Mouse (Mus musculus) heart, embryonic 10.5 days (tissue): ENCODE measurements around the gene Selenoo. TPM values are rescaled to one million over a fixed set of nuclear protein-coding genes. Genes with fewer than 3 reads are reported as not detected.

ENCODE experiments used
- DNase-seq: peaks from one replicate; pipeline ENCODE4 v3.0.0-alpha.2; 2017; ENCODE audit warnings: low spot score
- H3K27ac ChIP-seq: fragments of 300-500 bp; sonication (generic); 2 replicates; pipeline ENCODE4 v1.5.1; 2016; ENCODE audit warnings: mild to moderate bottlenecking
- H3K27me3 ChIP-seq: fragments of 300-500 bp; sonication (generic); 2 replicates; pipeline ENCODE4 v1.6.1; 2016; ENCODE audit warnings: mild to moderate bottlenecking; ENCODE audit not compliant: poor library complexity, insufficient read depth, severe bottlenecking
- H3K36me3 ChIP-seq: fragments of 300-500 bp; sonication (generic); 2 replicates; pipeline ENCODE4 v1.6.1; 2016; ENCODE audit warnings: mild to moderate bottlenecking, moderate library complexity
- H3K4me1 ChIP-seq: fragments of 300-500 bp; sonication (generic); 2 replicates; pipeline ENCODE4 v1.6.1; 2016; ENCODE audit warnings: mild to moderate bottlenecking
- H3K4me3 ChIP-seq: fragments of 300-500 bp; sonication (generic); 2 replicates; pipeline ENCODE4 v1.5.1; 2016; ENCODE audit warnings: mild to moderate bottlenecking, moderate library complexity
- H3K9me3 ChIP-seq: fragments of 300-500 bp; sonication (generic); 2 replicates; pipeline ENCODE4 v1.6.1; 2016; ENCODE audit warnings: mild to moderate bottlenecking, moderate library complexity
- WGBS: fragments of 180-500 bp; shearing (Covaris S2); methylation state at CpG from one replicate; pipeline ENCODE4 v1.1.7; 2016; 5-methylcytosine and 5-hydroxymethylcytosine counted together
- polyA plus RNA-seq: library from polyadenylated mRNA; unstranded; fragments of >200 nt; fragmentation: Nextera tagmentation; extraction: Ambion mirVana; gene quantifications from 2 replicates; pipeline ENCODE4 v1.2.1, GENCODE M21; 2016

The Selenoo gene
- polyA plus RNA-seq, 1 experiment from 2014 or later = 11.8 TPM

DNA sequence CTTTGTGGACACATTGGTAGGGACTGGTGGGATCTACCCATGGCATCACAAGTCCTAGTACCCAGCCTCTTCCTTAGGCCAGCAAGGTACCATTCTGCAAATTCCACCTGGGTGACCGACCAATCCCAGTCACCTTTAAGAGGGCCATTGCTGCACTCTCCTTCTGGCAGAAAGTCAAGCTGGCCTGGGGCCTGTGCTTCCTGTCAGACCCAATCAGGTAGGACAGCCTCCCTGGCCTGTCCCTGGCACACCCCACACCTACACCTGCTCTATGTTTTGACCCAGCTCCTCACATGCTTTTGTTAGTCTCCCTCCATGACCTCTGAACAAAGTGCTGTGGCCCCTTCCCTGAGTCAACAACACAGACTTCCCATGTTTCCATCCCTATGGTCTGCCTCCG, 4.1 kb upstream of the Selenoo start:
- Histone ChIP-seq H3K36me3 (peaks cover 73% of the 10 kb centered on the region), H3K4me3 (no peak overlapping the region), H3K4me1 (peaks cover 18% of the 10 kb centered on the region), H3K9me3 (no peaks in the 10 kb centered on the region), H3K27me3 (no peaks in the 10 kb centered on the region), H3K27ac (no peak overlapping the region)
- 90% methylated on average over 2 of the region's 2 CpGs for WGBS
- no peak for DNase-seq

DNA sequence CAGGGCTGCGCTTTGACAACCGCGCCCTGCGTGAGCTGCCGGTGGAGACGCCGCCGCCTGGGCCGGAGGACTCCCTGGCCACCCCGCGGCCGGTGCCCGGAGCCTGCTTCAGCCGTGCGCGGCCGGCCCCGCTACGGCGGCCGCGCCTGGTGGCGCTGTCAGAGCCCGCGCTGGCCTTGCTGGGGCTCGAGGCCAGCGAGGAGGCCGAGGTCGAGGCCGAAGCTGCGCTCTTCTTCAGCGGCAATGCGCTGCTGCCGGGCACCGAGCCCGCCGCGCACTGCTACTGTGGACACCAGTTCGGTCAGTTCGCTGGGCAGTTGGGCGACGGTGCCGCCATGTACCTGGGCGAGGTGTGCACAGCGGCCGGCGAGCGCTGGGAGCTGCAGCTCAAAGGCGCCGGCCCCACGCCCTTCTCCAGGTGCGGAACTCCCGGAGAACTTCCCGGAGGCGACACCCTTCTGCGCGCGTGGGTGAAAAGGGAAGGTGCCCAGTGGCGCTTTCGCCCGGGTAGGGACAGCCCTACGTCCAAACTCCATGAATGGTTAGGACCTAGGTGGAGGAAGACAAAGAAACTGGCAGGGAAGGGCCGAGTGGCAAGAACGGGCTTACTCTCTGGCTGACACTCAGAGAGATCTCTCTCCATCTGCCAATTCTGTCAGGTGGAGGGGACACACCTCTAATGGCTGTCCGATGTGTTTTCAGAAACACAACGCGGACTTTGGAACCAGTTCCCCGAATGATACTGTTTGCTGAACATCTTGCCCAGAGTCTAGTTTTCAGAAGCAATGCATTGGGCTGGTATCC, 566 bp downstream of the Selenoo start:
- Histone ChIP-seq H3K4me1 (peaks cover 21% of the 10 kb centered on the region), H3K36me3 (peaks cover 54% of the 10 kb centered on the region), H3K27me3 (no peaks in the 10 kb centered on the region), H3K4me3 (peak overlapping the region; percentile 96), H3K27ac (peak overlapping the region; percentile 90), H3K9me3 (no peaks in the 10 kb centered on the region)
- WGBS = 3% methylated on average over 68 of the region's 68 CpGs
- no peak for DNase-seq

DNA sequence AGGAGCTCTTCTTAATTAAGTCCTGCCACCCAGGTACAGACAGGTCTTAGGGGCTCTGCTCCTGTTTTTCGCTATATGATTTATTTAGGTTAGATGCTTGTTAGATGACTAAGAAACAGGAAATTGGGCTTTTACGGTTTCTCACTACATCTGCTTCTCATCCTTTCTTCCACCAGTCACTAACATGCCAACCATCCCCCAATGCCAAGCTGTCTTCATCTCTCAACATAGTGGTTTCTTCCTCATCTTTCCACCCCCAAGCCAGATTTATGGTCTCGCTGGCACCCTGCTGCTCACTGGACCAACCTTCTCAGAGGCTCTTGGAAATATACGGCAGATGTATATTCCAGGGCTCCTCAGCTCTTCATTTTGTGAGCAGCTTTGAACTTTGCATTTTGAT, 1.8 kb downstream of the Selenoo start:
- peaks cover 21% of the 10 kb centered on the region for H3K4me1 ChIP-seq
- WGBS = 89% methylated on average over 4 of the region's 4 CpGs
- no peak overlapping the region for H3K4me3 ChIP-seq
- no peaks in the 10 kb centered on the region for H3K9me3 ChIP-seq
- H3K36me3 ChIP-seq = peaks cover 54% of the 10 kb centered on the region
- DNase-seq = no peak
- no peak overlapping the region for H3K27ac ChIP-seq
- H3K27me3 ChIP-seq = no peaks in the 10 kb centered on the region

DNA sequence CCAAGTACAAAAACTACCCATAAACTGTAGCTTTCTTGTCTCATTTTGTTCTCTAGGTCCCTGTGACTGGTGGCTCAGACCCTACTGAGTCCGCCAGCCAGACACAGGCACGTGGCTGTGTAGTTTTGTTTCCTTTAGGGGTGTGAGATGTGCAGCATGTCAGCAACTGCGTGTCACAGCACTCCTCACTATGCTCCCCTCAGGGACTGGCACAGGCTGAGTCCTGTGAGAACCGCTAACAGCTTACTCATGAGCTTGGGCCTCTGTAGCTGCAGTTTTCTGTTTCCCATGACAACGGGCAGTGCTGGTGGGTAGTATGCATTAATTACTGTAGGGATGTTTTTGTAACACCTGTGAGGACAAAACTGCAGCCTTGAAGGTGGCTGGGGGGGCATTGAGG, 3.3 kb downstream of the Selenoo start:
- Histone ChIP-seq H3K4me1 (peaks cover 21% of the 10 kb centered on the region), H3K4me3 (no peak overlapping the region), H3K27me3 (no peaks in the 10 kb centered on the region), H3K27ac (no peak overlapping the region), H3K36me3 (peaks cover 54% of the 10 kb centered on the region), H3K9me3 (no peaks in the 10 kb centered on the region)
- no peak for DNase-seq
- 80% methylated on average over 5 of the region's 5 CpGs for WGBS

DNA sequence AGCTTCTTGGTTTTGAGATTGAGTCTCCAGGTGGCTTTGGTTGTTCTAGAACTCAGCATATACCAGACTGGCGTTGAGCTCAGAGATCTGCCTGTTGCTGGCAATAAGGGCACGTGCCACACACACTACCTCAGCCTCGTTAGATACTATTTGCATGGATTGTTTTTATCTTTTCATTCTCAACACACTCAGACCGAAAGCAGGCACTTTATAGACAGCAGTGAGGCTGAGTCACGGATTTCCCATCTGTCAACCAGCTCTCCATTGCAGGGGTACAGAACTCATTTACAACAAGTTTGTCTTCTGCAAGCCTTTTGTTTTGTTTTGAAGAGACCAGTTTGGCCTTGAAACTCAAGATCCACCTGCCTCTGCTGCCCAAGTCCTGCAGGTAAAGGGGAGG, 8.6 kb downstream of the Selenoo start:
- Histone ChIP-seq H3K4me1 (no peaks in the 10 kb centered on the region), H3K9me3 (no peaks in the 10 kb centered on the region), H3K27ac (no peak overlapping the region), H3K27me3 (no peaks in the 10 kb centered on the region), H3K36me3 (peaks cover 100% of the 10 kb centered on the region), H3K4me3 (no peak overlapping the region)
- no peak for DNase-seq
- 90% methylated on average over 5 of the region's 5 CpGs for WGBS

DNA sequence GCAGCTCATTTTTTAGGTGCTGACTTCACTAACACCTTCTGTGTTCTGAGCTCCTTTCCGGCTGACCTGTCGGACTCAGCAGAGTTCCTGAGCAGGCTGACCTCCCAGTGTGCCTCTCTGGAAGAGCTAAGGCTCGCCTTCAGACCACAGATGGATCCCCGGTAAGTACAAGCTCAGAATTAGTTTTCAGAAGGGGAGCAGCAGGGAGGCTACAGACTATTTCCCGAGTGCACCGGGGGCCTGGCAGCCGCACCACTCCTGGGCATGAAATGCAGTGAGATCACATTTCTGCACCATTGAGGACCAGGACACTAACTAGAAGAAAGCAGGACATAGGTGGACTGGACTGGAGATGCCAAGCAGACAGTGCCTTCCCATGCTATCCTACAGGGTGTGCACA, 9.7 kb downstream of the Selenoo start:
- H3K36me3 ChIP-seq = peaks cover 100% of the 10 kb centered on the region
- H3K4me1 ChIP-seq = no peaks in the 10 kb centered on the region
- H3K27ac ChIP-seq = no peak overlapping the region
- WGBS = 87% methylated on average over 7 of the region's 7 CpGs
- H3K4me3 ChIP-seq = no peak overlapping the region
- no peak for DNase-seq
- H3K27me3 ChIP-seq = no peaks in the 10 kb centered on the region
- no peaks in the 10 kb centered on the region for H3K9me3 ChIP-seq

DNA sequence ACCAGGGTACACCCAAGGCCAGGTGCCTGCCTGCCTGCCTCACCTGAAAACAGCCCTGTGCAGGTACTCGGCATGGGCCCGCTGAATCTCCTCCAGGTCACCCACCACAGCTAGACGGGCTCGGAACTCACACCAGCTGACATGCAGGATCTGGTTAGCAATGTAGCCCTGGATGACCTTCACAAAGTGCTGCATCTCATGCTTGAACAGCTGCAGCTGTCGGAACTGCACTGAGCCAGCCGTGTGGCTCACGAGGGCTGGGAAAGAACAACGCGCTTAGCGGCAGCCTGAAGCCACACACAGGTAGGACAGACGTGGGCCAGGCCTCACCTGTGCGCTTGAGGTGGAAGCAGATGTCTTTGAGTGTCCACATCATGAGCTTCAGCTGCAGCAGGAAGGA, 11.9 kb downstream of the Selenoo start:
- Histone ChIP-seq H3K4me3 (no peak overlapping the region), H3K27me3 (no peaks in the 10 kb centered on the region), H3K36me3 (peaks cover 100% of the 10 kb centered on the region), H3K9me3 (no peaks in the 10 kb centered on the region), H3K4me1 (no peaks in the 10 kb centered on the region), H3K27ac (no peak overlapping the region)
- DNase-seq = no peak
- WGBS = 91% methylated on average over 12 of the region's 12 CpGs

DNA sequence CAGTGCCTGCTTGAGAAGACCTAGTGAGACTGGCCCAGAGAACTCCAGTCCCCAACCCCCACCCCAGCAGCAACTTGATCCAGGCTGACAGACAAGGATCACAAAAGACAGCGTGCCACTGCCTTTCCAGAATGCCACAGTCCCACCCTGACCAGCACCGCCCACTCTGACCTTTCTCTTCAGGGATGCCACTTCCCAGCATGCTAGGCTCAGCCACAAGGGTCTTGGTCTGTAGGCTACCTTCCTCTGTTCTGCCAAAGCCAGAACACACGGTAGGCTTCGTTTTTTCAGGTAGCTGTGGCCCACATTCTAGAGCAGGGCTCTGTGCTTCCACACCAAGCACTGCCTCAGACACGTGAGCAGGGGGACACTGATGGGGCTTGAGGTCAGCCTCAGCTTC, 13.8 kb downstream of the Selenoo start:
- H3K27me3 ChIP-seq = no peaks in the 10 kb centered on the region
- WGBS = 79% methylated on average over 5 of the region's 5 CpGs
- H3K36me3 ChIP-seq = peaks cover 100% of the 10 kb centered on the region
- no peak overlapping the region for H3K27ac ChIP-seq
- H3K4me3 ChIP-seq = no peak overlapping the region
- DNase-seq = no peak
- H3K4me1 ChIP-seq = no peaks in the 10 kb centered on the region
- no peaks in the 10 kb centered on the region for H3K9me3 ChIP-seq

DNA sequence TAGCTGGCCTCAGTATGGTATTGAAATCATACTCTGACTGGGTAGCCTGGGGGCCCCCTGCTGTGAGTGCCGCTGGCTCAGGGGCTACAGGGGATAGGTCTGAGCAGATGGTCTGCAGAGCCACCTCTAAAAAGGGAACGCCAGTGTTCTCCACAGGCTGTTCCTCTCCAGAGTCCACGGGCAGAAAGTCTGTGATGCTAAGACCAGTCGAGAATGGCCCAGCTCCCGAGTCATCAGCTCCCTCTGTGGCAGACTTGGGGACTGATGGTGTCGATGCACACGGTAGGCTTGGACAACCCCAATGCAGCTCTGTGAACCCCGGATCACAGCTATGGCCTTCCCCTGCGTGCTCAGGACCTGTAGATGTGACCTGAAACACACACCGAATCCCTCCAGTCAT, 15.0 kb downstream of the Selenoo start:
- DNase-seq = no peak
- Histone ChIP-seq H3K36me3 (peaks cover 100% of the 10 kb centered on the region), H3K27me3 (no peaks in the 10 kb centered on the region), H3K27ac (no peak overlapping the region), H3K4me1 (no peaks in the 10 kb centered on the region), H3K4me3 (no peak overlapping the region), H3K9me3 (no peaks in the 10 kb centered on the region)
- WGBS = 81% methylated on average over 10 of the region's 10 CpGs

DNA sequence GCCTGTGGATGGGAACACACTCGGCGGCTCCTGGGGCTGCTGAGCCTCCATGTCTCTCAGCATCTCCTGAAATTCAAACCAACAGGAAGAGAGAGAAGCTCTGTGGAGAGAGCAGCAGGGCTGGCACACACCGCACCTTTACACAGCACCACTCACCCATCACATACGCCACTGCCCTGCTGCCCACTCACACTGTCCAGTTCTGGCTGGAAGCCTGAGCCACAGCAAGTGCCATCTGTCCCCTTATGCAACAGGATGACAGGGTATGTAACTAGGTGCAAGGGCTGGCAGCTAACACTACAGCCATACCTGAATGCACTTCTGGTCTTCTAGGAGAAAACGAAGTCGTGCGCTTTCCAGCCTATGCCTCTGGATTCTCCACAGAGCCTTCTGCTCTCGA, 15.5 kb downstream of the Selenoo start:
- peaks cover 100% of the 10 kb centered on the region for H3K36me3 ChIP-seq
- H3K27ac ChIP-seq = no peak overlapping the region
- H3K4me3 ChIP-seq = no peak overlapping the region
- H3K27me3 ChIP-seq = no peaks in the 10 kb centered on the region
- H3K9me3 ChIP-seq = no peaks in the 10 kb centered on the region
- H3K4me1 ChIP-seq = no peaks in the 10 kb centered on the region
- DNase-seq = no peak
- WGBS = 96% methylated on average over 8 of the region's 8 CpGs

DNA sequence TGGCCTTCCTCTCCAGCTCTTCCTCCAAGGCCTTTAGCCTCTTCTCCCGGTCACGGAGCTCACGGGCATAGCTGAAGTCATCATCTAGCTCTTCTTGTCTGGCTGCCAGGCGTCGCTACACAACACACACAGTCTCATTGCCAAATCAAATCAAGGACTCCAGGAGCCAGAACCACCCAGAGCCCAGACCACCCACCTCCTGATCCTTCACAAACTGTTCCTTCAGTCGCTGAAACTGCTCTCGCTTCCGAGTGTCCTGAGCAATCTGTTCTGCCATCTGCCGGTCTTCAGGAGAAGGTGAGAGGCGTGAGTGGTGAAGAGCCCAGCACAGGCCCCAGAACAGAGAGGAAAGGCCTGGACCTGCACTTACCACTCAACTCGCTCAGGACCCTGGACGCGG, 17.2 kb downstream of the Selenoo start:
- 89% methylated on average over 13 of the region's 13 CpGs for WGBS
- Histone ChIP-seq H3K4me1 (no peaks in the 10 kb centered on the region), H3K36me3 (peaks cover 100% of the 10 kb centered on the region)

DNA sequence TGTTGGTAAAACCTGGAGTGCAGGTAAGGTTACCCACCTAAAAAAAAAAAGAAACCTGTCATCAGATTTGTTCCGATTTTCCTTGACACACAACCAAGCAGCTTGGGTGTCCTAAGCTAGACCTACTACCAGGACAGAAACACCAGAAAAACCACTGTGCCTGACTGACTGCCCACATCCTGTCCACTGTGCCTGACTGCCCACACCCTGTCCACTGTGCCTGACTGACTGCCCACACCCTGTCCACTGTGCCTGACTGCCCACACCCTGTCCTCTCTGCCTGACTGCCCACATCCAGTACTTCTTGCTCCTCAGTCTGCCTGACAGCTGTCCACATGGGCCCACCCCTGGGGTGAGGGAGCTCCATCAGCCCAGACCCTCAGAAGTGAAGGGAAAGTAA, 18.1 kb downstream of the Selenoo start:
- Histone ChIP-seq H3K4me3 (no peak overlapping the region), H3K4me1 (no peaks in the 10 kb centered on the region), H3K27ac (no peak overlapping the region), H3K9me3 (no peaks in the 10 kb centered on the region), H3K27me3 (no peaks in the 10 kb centered on the region), H3K36me3 (peaks cover 100% of the 10 kb centered on the region)
- WGBS = 94% methylated on average over 1 of the region's 1 CpGs
- DNase-seq = no peak

More for the DNA sequence above, 17.2 kb downstream of the Selenoo start:
- Histone ChIP-seq H3K4me3 (no peak overlapping the region), H3K27me3 (no peaks in the 10 kb centered on the region), H3K27ac (no peak overlapping the region), H3K9me3 (no peaks in the 10 kb centered on the region)
- DNase-seq = no peak

DNA sequence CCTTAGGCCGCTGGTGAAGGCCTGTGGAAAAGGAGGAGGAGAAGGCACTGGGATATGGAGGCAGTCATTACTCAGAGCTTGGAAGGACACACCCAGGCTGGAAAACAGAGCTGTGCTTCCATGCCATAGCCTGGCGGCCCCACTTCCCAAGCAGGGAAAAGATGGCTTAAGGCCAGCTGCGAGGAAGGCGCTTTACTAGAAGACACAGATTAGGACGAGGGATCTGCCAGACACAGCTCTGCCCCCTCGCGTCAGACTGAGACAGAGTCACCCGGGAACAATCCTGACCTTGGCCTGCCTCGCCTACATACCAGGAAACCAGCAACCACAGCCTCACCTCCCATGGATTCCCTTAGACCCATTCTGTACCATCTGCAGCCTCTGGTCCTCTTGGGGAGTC, 21.3 kb downstream of the Selenoo start:
- no peak overlapping the region for H3K4me3 ChIP-seq
- H3K27me3 ChIP-seq = no peaks in the 10 kb centered on the region
- no peak overlapping the region for H3K27ac ChIP-seq
- no peaks in the 10 kb centered on the region for H3K9me3 ChIP-seq
- no peaks in the 10 kb centered on the region for H3K4me1 ChIP-seq
- WGBS = 81% methylated on average over 9 of the region's 9 CpGs
- peaks cover 91% of the 10 kb centered on the region for H3K36me3 ChIP-seq
- no peak for DNase-seq

DNA sequence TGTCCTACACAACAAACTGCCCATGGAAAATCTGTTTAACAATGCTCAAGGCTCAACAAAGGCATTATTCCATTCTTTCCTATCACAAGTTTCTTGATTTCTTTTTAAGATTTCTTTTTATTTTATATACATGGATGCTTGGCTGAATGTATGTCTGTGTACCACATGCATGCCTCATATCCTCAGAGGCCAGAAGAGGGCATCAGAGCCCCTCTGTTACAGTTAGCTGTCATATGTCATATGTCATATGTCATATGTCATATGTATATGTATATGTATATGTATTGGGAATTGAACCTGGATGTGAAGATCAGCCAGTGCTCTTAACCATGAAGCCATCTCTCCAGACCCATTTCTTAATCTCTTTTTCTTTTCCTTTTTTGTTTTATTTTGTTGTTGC, 29.1 kb downstream of the Selenoo start:
- peaks cover 23% of the 10 kb centered on the region for H3K4me1 ChIP-seq
- H3K9me3 ChIP-seq = no peaks in the 10 kb centered on the region
- H3K36me3 ChIP-seq = peaks cover 60% of the 10 kb centered on the region
- no peak overlapping the region for H3K4me3 ChIP-seq
- DNase-seq = no peak
- H3K27ac ChIP-seq = no peak overlapping the region
- no peaks in the 10 kb centered on the region for H3K27me3 ChIP-seq
